Mouse (Mus musculus): ENCODE results near the gene Hoxc6. TPM values are rescaled to one million over a fixed set of nuclear protein-coding genes. Genes with fewer than 3 reads are reported as not detected.

Gene Hoxc6
- not detected for total RNA-seq (2021)

DNA sequence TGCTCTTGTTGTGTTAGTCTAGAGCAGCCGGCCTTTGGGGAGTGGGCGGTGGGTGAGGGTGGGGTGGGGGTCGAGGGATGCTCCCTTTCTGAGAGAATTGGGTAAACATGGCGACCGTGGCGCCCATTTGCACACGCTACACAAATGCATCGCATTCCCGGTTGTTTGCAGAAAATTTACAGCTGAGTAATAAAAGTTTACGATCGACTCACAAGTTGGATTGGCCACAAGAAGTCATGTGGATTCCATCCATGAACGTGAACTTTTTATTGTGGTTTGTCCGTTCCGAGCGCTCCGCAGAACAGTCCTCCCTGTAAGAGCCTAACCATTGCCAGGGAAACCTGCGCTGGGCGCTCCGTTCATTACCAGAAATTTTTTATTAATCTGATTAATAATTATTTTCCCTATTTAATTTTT lies at the start of gene Hoxc6:
Hoxc6 (plus strand) TSS at position 319 of the 417 bp plus-strand sequence.
- no peak for DNase-seq (ENCODE audit: extremely low spot score in 1 of 2, low spot score in 1 of 2)

- DNase-seq (ENCODE audit: extremely low spot score in 1 of 2, low spot score in 1 of 2): no peak
These were observed 49.2 kb upstream of the Hoxc6 start for GRCm38 (mm10) chr15:102948842-102949241.

DNA sequence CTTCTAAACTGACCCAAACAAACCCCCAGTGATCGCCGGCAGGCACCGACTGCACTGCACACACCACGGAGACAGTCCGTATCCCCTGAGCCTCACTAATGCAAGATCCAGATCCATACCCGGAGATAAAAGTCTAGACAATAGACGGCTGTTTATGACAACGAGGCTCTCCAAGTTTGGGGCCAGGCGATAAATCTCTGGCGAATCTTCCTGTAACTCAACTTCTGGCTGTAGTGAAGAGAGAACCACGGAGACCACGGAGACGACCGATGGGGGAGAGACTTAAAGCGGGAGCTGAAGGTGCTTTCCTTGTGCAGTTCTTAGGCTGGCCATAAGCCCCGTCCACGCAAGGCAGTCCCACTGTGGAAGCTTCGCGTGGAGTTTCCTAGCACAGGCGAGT lies 48.4 kb upstream of the Hoxc6 start:
- no peak for DNase-seq (ENCODE audit: extremely low spot score in 1 of 2, low spot score in 1 of 2)

DNA sequence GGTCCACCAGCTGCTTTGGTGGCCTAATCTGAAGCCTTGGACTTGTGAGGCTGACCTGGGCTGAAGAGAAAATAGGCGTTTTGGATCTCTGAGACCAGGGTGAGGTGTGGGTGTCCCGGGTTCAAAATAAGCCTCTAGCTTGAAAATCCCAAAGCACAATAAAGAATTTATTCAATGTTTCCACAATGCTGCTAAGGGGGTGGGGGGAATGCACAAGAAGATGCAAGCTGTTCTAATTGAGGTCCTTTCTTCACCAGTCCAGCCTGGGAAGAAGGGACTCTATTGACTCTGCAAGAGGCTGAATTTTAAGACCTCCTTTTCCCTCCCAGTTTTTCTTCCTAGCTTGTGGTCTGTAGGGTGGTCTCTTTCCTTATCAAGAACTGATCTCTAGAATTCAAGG lies 47.2 kb upstream of the Hoxc6 start:
- DNase-seq (ENCODE audit: extremely low spot score in 1 of 2, low spot score in 1 of 2): no peak

- DNase-seq (ENCODE audit: extremely low spot score in 1 of 2, low spot score in 1 of 2): no peak
These were observed 44.5 kb upstream of the Hoxc6 start for GRCm38 (mm10) chr15:102953561-102953960.

GRCm38 (mm10) chr15:102954192-102955006 lies 43.7 kb upstream of the Hoxc6 start, which contains the start of gene Hoxc11:
Hoxc11 (plus strand) TSS chr15:102954427.
- no peak for DNase-seq (ENCODE audit: extremely low spot score in 1 of 2, low spot score in 1 of 2)

GRCm38 (mm10) chr15:102955007-102955382 lies 43.1 kb upstream of the Hoxc6 start:
- no peak for DNase-seq (ENCODE audit: extremely low spot score in 1 of 2, low spot score in 1 of 2)

GRCm38 (mm10) chr15:102955833-102956640 lies 42.0 kb upstream of the Hoxc6 start:
- DNase-seq (ENCODE audit: extremely low spot score in 1 of 2, low spot score in 1 of 2): no peak

GRCm38 (mm10) chr15:102956906-102957305 lies 41.2 kb upstream of the Hoxc6 start:
- DNase-seq (ENCODE audit: extremely low spot score in 1 of 2, low spot score in 1 of 2): no peak

- no peak for DNase-seq (ENCODE audit: extremely low spot score in 1 of 2, low spot score in 1 of 2)
These were observed 38.3 kb upstream of the Hoxc6 start for GRCm38 (mm10) chr15:102959663-102960191.

DNA sequence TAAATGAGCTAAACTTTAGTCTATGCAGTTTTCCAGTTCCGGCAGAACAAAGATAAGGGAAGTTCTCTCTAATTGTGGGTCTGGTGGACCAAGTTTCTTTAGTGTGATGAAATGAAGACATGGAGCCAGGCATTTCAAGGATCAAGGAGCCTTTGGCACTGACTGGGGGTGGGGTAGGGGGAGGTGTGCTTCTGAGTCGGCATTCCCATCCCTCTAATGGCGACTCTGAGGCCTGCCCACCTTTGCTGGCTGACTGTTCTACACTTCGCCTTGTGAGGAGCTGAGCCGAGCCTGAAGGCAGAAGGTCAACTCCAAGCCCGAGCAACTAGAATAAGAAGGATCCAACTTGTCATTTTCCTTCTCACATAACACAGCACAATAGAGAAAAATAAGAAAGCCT lies 36.3 kb upstream of the Hoxc6 start:
- no peak for DNase-seq (ENCODE audit: extremely low spot score in 1 of 2, low spot score in 1 of 2)

DNA sequence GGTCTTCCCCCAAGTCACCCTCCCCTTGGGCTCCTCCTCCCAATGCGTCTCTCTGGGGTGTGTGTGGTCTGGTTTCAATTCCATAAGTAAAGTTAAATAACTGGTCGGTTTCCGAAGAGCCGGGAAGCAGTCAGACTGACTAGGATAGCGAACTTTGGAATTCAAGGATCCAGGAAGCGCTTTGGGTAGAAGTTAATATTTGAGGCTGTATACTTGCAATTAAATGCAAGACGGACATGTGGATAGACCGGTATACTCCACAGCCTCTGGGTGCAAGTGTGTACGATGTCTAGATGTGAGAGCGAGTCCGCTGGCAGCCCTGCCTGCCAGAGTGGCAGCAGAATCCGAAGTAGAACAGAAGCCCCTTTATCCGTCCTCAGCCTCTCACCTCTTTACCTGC lies 35.6 kb upstream of the Hoxc6 start:
- no peak for DNase-seq (ENCODE audit: extremely low spot score in 1 of 2, low spot score in 1 of 2)

DNA sequence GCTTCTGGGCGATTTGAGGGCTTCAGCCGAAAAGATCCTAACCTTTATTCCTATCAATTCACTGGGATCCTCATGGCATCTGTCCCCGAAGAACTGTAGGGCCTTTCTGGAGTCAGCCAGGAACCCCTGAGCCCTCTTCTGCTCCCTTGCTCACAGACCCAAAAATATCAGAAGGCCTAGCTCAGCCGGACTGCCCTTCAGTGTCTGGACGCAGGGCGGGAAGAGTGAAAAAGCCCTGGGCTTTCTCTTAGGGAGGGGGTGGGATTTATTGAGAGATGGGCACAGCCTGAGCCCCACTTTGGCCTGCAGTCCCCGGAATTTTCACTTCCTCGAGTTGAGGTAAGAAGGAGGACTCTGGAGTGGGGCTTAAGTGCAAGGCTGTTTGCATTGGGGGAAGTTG lies 34.8 kb upstream of the Hoxc6 start:
- no peak for DNase-seq (ENCODE audit: extremely low spot score in 1 of 2, low spot score in 1 of 2)

DNA sequence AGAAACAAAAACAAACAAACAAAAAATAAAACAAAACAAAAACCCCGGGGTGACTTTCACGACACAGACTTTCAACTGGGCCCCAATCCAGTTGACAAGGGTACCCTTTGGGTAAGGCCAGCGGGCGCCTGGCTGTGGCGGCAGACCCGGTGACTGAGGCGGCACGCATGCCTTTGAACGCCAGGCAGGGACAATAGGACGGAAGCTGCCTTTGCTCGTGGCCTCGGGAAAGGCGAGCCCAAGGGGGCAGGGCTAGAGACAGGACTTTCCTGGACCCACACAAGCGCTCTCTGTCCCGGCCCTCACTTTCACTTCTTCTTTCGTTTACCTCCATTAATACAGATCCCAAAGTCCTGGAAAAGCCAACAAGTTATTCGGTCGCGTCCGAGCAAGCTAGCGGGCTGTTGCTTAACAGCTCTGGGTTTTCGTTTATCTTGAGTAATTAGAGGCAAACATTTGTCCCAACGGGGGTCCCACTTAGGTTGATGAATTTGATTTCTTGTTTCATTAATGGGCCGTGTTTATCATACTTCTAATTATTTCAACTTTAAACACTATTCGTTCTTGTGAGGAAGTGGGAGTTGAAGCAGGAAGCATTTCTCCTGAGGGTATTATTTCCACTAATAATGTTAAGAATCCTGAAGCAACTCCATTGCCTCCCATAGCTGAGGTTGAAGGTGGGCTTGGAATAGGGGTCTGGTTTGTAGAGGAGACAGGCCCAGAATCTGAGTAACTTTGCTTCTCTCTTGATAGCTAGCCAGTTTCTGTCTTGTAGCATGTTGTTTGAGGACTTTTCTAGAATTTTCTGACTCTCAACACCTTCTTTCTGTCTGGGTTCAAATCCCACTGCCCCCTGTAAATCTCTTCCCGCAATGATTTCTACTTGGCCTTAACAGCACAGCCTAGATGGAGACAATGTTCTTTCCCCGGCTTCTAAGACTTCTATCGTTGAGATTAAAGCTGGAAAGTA lies 34.1 kb upstream of the Hoxc6 start:
- DNase-seq (ENCODE audit: extremely low spot score in 1 of 2, low spot score in 1 of 2): no peak

GRCm38 (mm10) chr15:102965003-102965891 lies 32.8 kb upstream of the Hoxc6 start:
- no peak for DNase-seq (ENCODE audit: extremely low spot score in 1 of 2, low spot score in 1 of 2)

- DNase-seq (ENCODE audit: extremely low spot score in 1 of 2, low spot score in 1 of 2): no peak
These were observed 31.9 kb upstream of the Hoxc6 start for GRCm38 (mm10) chr15:102965892-102966775.

DNA sequence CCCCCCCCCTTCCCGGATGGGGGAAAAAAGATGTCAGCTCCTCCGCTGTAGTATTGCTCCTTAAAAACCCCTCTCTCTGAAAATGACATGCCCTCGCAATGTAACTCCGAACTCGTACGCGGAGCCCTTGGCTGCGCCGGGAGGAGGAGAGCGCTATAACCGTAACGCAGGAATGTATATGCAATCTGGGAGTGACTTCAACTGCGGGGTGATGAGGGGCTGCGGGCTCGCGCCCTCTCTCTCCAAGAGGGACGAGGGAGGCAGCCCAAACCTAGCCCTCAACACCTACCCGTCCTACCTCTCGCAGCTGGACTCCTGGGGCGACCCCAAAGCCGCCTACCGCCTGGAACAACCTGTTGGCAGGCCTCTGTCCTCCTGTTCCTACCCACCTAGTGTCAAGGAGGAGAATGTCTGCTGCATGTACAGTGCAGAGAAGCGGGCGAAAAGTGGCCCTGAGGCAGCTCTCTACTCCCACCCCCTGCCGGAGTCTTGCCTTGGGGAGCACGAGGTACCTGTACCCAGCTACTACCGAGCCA lies 31.2 kb upstream of the Hoxc6 start, which contains the start of gene Hoxc10:
Hoxc10 (plus strand) TSS at position 21 of the 536 bp plus-strand sequence.
- no peak for DNase-seq (ENCODE audit: extremely low spot score in 1 of 2, low spot score in 1 of 2)

DNA sequence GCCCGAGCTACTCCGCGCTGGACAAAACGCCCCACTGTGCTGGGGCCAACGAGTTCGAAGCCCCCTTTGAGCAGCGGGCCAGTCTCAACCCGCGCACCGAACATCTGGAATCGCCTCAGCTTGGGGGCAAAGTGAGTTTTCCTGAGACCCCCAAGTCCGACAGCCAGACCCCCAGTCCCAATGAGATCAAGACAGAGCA lies 30.8 kb upstream of the Hoxc6 start, which contains the start of gene Hoxc5:
Hoxc5 (plus strand) TSS at position 132 of the 199 bp plus-strand sequence.
- DNase-seq (ENCODE audit: extremely low spot score in 1 of 2, low spot score in 1 of 2): no peak

All from layer of hippocampus, postnatal 25 days (tissue).